Mouse (Mus musculus) midbrain, embryonic 12.5 days (tissue): ENCODE measurements around the gene Tmub2. TPM values are rescaled to one million over a fixed set of nuclear protein-coding genes. Genes with fewer than 3 reads are reported as not detected.

Experiments
- ATAC-seq: fragments of 200-750 bp; cut with Nextera tagmentation; 2 replicates; pipeline ENCODE4 v1.8.0; 2017; ENCODE audit warnings: low read depth, moderate TSS enrichment, moderate library complexity; ENCODE audit not compliant: low FRiP score
- H3K27ac ChIP-seq: fragments of 300-500 bp; sonication (generic); replicated peaks from 2 replicates; pipeline ENCODE4 v1.5.1; 2016; ENCODE audit warnings: mild to moderate bottlenecking
- H3K27me3 ChIP-seq: fragments of 300-500 bp; sonication (generic); 2 replicates; pipeline ENCODE4 v1.6.1; 2016; ENCODE audit warnings: mild to moderate bottlenecking
- H3K36me3 ChIP-seq: fragments of 300-500 bp; sonication (generic); 2 replicates; pipeline ENCODE4 v1.6.1; 2016
- H3K4me1 ChIP-seq: fragments of 300-500 bp; sonication (generic); 2 replicates; pipeline ENCODE4 v1.6.1; 2016
- H3K4me2 ChIP-seq: fragments of 300-500 bp; sonication (generic); replicated peaks from 2 replicates; pipeline ENCODE4 v1.6.1; 2016; ENCODE audit warnings: mild to moderate bottlenecking, moderate library complexity
- H3K4me3 ChIP-seq: fragments of 300-500 bp; sonication (generic); 2 replicates; pipeline ENCODE4 v1.5.1; 2016; ENCODE audit warnings: mild to moderate bottlenecking
- H3K9ac ChIP-seq: fragments of 300-500 bp; sonication (generic); replicated peaks from 2 replicates; pipeline ENCODE4 v1.6.1; 2016; ENCODE audit warnings: mild to moderate bottlenecking, moderate library complexity
- H3K9me3 ChIP-seq: fragments of 300-500 bp; sonication (generic); 2 replicates; pipeline ENCODE4 v1.6.1; 2016; ENCODE audit warnings: mild to moderate bottlenecking
- WGBS: fragments of 180-500 bp; shearing (Covaris S2); methylation state at CpG from one replicate; pipeline ENCODE4 v1.1.7; 2016; 5-methylcytosine and 5-hydroxymethylcytosine counted together
- polyA plus RNA-seq: library from polyadenylated mRNA; unstranded; fragments of >200 nt; fragmentation: Nextera tagmentation; extraction: Ambion mirVana; gene quantifications from 2 replicates; pipeline ENCODE4 v1.2.1, GENCODE M21; 2016

Tmub2 gene
- polyA plus RNA-seq, 1 experiment from 2014 or later, result 69.4 TPM

- peaks cover 36% of the 10 kb centered on the region for H3K4me1 ChIP-seq
- no peak overlapping the region for H3K4me3 ChIP-seq
- H3K4me2 ChIP-seq, result no peak overlapping the region
- WGBS, result 38% methylated on average over 37 of the region's 38 CpGs
- ATAC-seq, result no peak
- H3K9me3 ChIP-seq, result no peaks in the 10 kb centered on the region
- H3K36me3 ChIP-seq, result peaks cover 86% of the 10 kb centered on the region
- no peaks in the 10 kb centered on the region for H3K27me3 ChIP-seq
- peak overlapping the region; percentile 30; the same call in 1 of the 2 replicates for H3K27ac ChIP-seq
- no peak overlapping the region for H3K9ac ChIP-seq
Measured at GRCm38 (mm10) chr11:102310768-102311695, 26.3 kb downstream of the Tmub2 start.

GRCm38 (mm10) chr11:102311966-102312365 is 27.2 kb downstream of the Tmub2 start:
- Histone ChIP-seq H3K27me3 (no peaks in the 10 kb centered on the region), H3K27ac (no peak overlapping the region; the same call in 1 of the 2 replicates), H3K4me2 (no peak overlapping the region), H3K9ac (no peak overlapping the region), H3K4me1 (peaks cover 41% of the 10 kb centered on the region), H3K36me3 (peaks cover 76% of the 10 kb centered on the region), H3K4me3 (no peak overlapping the region), H3K9me3 (no peaks in the 10 kb centered on the region)
- no peak for ATAC-seq
- WGBS, result 88% methylated on average over 4 of the region's 4 CpGs

GRCm38 (mm10) chr11:102312586-102312985 is 27.9 kb downstream of the Tmub2 start:
- peaks cover 70% of the 10 kb centered on the region for H3K36me3 ChIP-seq
- H3K4me2 ChIP-seq, result no peak overlapping the region
- no peak overlapping the region for H3K4me3 ChIP-seq
- H3K27me3 ChIP-seq, result no peaks in the 10 kb centered on the region
- H3K27ac ChIP-seq, result no peak overlapping the region; the same call in 1 of the 2 replicates
- H3K9me3 ChIP-seq, result no peaks in the 10 kb centered on the region
- peaks cover 41% of the 10 kb centered on the region for H3K4me1 ChIP-seq
- H3K9ac ChIP-seq, result no peak overlapping the region
- 86% methylated on average over 6 of the region's 6 CpGs for WGBS
- ATAC-seq, result no peak

GRCm38 (mm10) chr11:102314321-102314720 is 29.6 kb downstream of the Tmub2 start:
- Histone ChIP-seq H3K4me3 (no peak overlapping the region), H3K4me1 (peaks cover 31% of the 10 kb centered on the region), H3K9me3 (no peaks in the 10 kb centered on the region), H3K27me3 (no peaks in the 10 kb centered on the region), H3K4me2 (no peak overlapping the region), H3K36me3 (peaks cover 59% of the 10 kb centered on the region), H3K27ac (no peak overlapping the region), H3K9ac (no peak overlapping the region)
- 86% methylated on average over 12 of the region's 12 CpGs for WGBS
- ATAC-seq, result no peak

- H3K27me3 ChIP-seq, result no peaks in the 10 kb centered on the region
- peak overlapping the region; percentile 100 for H3K27ac ChIP-seq
- 14% methylated on average over 14 of the region's 14 CpGs for whole genome bisulfite sequencing
- peak overlapping the region; percentile 85 for H3K4me2 ChIP-seq
- H3K9ac ChIP-seq, result peak overlapping the region; percentile 100
- peak overlapping the region; percentile 100 for H3K4me3 ChIP-seq
- ATAC-seq, result no peak
- peaks cover 45% of the 10 kb centered on the region for H3K36me3 ChIP-seq
- peaks cover 24% of the 10 kb centered on the region for H3K4me1 ChIP-seq
- H3K9me3 ChIP-seq, result no peaks in the 10 kb centered on the region
Measured at GRCm38 (mm10) chr11:102315690-102316571, 31.2 kb downstream of the Tmub2 start.

GRCm38 (mm10) chr11:102316572-102317297 is 32.0 kb downstream of the Tmub2 start:
- H3K27me3 ChIP-seq, result no peaks in the 10 kb centered on the region
- peak overlapping the region; percentile 100 for H3K4me3 ChIP-seq
- WGBS, result under 1% methylated on average over 63 of the region's 80 CpGs
- H3K27ac ChIP-seq, result peak overlapping the region; percentile 100
- peak; percentile 48 for ATAC-seq
- peak overlapping the region; percentile 100 for H3K9ac ChIP-seq
- H3K9me3 ChIP-seq, result no peaks in the 10 kb centered on the region
- H3K36me3 ChIP-seq, result peaks cover 38% of the 10 kb centered on the region
- peak overlapping the region; percentile 85 for H3K4me2 ChIP-seq
- H3K4me1 ChIP-seq, result peaks cover 21% of the 10 kb centered on the region

GRCm38 (mm10) chr11:102317298-102317900 is 32.7 kb downstream of the Tmub2 start:
- Histone ChIP-seq H3K27ac (peak overlapping the region; percentile 100), H3K4me2 (peak overlapping the region; percentile 85), H3K9me3 (no peaks in the 10 kb centered on the region), H3K9ac (peak overlapping the region; percentile 100), H3K27me3 (no peaks in the 10 kb centered on the region; the same call in 1 of the 2 replicates), H3K36me3 (peaks cover 32% of the 10 kb centered on the region), H3K4me1 (peaks cover 21% of the 10 kb centered on the region), H3K4me3 (peak overlapping the region; percentile 100)
- peak; percentile 3; the same call in 1 of the 2 replicates for ATAC-seq
- under 1% methylated on average over 74 of the region's 87 CpGs for WGBS

GRCm38 (mm10) chr11:102317901-102318575 is 33.3 kb downstream of the Tmub2 start:
- no peaks in the 10 kb centered on the region; the same call in 1 of the 2 replicates for H3K27me3 ChIP-seq
- no peaks in the 10 kb centered on the region for H3K9me3 ChIP-seq
- ATAC-seq, result peak; percentile 64
- H3K9ac ChIP-seq, result peak overlapping the region; percentile 100
- H3K4me2 ChIP-seq, result peak overlapping the region; percentile 85
- H3K36me3 ChIP-seq, result peaks cover 25% of the 10 kb centered on the region
- peak overlapping the region; percentile 100 for H3K27ac ChIP-seq
- WGBS, result 0% methylated on average over 29 of the region's 77 CpGs
- peak overlapping the region; percentile 100 for H3K4me3 ChIP-seq
- H3K4me1 ChIP-seq, result peaks cover 21% of the 10 kb centered on the region

- Histone ChIP-seq H3K36me3 (peaks cover 18% of the 10 kb centered on the region), H3K9me3 (no peaks in the 10 kb centered on the region), H3K4me2 (peak overlapping the region; percentile 85), H3K9ac (peak overlapping the region; percentile 100), H3K4me3 (peak overlapping the region; percentile 100), H3K4me1 (peaks cover 21% of the 10 kb centered on the region), H3K27ac (peak overlapping the region; percentile 100), H3K27me3 (no peaks in the 10 kb centered on the region; the same call in 1 of the 2 replicates)
- no peak for ATAC-seq
- under 1% methylated on average over 60 of the region's 84 CpGs for WGBS
Measured at GRCm38 (mm10) chr11:102318576-102319409, 34.1 kb downstream of the Tmub2 start.

- WGBS, result under 1% methylated on average over 24 of the region's 25 CpGs
- Histone ChIP-seq H3K9me3 (no peaks in the 10 kb centered on the region), H3K4me2 (peak within 1 kb of the TSS; percentile 85), H3K27ac (peak within 1 kb of the TSS; percentile 100), H3K27me3 (no peaks in the 10 kb centered on the region; the same call in 1 of the 2 replicates), H3K36me3 (peaks cover 12% of the 10 kb centered on the region), H3K4me3 (peak within 1 kb of the TSS; percentile 100), H3K4me1 (peaks cover 21% of the 10 kb centered on the region), H3K9ac (peak within 1 kb of the TSS; percentile 100)
- ATAC-seq, result peak; percentile 21; the same call in 1 of the 2 replicates
Measured at GRCm38 (mm10) chr11:102319410-102319792, 34.7 kb downstream of the Tmub2 start, which contains the start of gene Ubtf. Ubtf (minus strand) TSS chr11:102319742.
